Mouse (Mus musculus) liver, adult 2 months (tissue): ENCODE results near the gene Tanc1.

Source experiments
- CTCF ChIP-seq: fragments of 200-500 bp; IDR thresholded peaks from 2 replicates; pipeline ENCODE4 v1.5.1; 2011; ENCODE audit warnings: low read depth, low read length, control low read depth
- POLR2A ChIP-seq: fragments of 200-500 bp; IDR thresholded peaks from 2 replicates; pipeline ENCODE4 v1.6.1; 2011; ENCODE audit warnings: low read length, control low read depth; ENCODE audit not compliant: insufficient read depth; ENCODE audit errors: extremely low read depth

GRCm38 (mm10) chr2:59651801-59652200, 40.0 kb downstream of the Tanc1 start:
- TF ChIP-seq CTCF (no peak), POLR2A (no peak)
